Mouse (Mus musculus): ENCODE measurements at regions not wholly inside any gene's neighbourhood (a gene's known extent, or its start where the extent isn't known, plus 50 kb on each side); places are given as distances from the start of the nearest gene placed in this dataset.
"Not testable (repeated sequence)": the region's sequence is repeated elsewhere in the genome, so short reads cannot be mapped to it uniquely, and the experiment has no call there.

- POLR2A ChIA-PET, result no interaction called here
- CTCF ChIA-PET, result no interaction called here
Observed at GRCm38 (mm10) chr10:70866737-70867136, 211.0 kb upstream of the Phyhipl start.

GRCm38 (mm10) chr10:70864650-70865049 is 208.9 kb upstream of the Phyhipl start:
- ChIA-PET CTCF (interaction anchor here in 1 of 4 experiments (2.1 kb wide), 1 partner anchor 11 kb away, joined by 7 read pairs; no protein-coding TSS in a partner anchor), POLR2A (no interaction called here)

DNA sequence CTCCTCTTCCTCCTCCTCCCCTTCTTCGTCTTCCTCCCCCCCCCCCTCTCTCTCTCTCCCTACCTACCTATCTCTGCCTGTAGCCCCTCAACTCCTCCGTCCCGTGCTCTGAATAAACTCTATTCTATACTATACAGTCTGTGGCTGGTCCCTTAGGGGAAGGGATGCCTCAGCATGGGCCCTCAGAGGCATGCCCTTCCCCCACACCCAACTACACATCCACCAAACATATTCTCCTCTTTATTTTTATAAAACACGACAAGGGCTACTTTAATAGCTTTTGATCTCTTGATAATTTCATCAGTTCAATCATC is 206.2 kb upstream of the Phyhipl start:
- ChIA-PET POLR2A (no interaction called here), CTCF (interaction anchor here in 2 of 4 experiments (0.6 kb wide), 2 partner anchors 102 to 674 kb away, joined by 3 to 5 read pairs; no protein-coding TSS in a partner anchor)

DNA sequence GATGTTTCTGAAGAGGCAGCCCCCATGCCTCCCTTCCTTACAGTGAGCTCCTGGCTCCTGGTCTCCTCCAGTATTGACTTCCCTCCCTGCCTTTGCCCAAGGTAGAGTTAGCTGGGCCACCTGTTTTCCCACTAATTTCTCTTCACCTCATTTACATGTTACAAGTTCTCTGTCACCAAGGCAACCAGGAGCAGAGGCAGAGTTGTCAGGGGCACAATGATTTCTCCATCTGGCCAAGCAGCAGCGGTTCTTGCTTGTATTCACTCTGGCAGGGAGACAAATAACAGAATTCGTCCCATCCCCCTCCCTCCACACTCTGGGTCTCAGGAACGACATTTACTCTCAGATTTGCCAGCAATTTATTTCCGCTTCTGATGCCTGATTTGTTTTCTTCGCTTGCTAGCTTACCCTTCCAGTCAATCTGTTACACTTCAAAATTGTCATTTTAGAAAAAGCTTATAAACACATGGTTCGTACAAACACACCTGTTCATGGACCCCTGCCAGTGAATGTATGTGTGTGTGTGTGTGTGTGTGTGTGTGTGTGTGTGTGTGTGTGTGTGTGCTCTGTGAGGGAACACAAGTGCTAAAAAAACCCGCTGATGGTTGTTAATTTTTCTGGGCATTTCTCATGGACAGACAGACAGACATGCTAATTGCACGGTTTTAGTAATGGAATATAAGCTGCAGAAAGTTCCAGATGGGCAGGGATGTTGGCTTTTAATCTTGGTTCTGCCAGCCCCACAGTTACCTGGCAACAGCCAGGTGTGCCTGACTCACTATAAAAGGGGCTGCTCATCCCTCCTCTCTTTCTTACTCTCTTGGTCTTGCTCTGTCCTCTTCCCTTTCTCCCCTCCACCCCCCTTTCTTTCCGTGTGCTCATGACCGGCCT is 205.6 kb upstream of the Phyhipl start:
- ChIA-PET CTCF (interaction anchor here in 2 of 4 experiments (0.6 to 0.7 kb wide), 3 partner anchors 103 to 673 kb away, joined by 3 to 6 read pairs (median 5); no protein-coding TSS in a partner anchor), POLR2A (interaction anchor here in 1 of 4 experiments (0.5 kb wide), 1 partner anchor 62 kb away, joined by 3 read pairs; no protein-coding TSS in a partner anchor)

GRCm38 (mm10) chr10:70857155-70857820 is 201.5 kb upstream of the Phyhipl start:
- POLR2A ChIA-PET, result interaction anchor here in 2 of 4 experiments (1.3 to 1.4 kb wide), 2 partner anchors 11 to 21 kb away, joined by 3 to 4 read pairs; no protein-coding TSS in a partner anchor
- CTCF ChIA-PET, result no interaction called here

DNA sequence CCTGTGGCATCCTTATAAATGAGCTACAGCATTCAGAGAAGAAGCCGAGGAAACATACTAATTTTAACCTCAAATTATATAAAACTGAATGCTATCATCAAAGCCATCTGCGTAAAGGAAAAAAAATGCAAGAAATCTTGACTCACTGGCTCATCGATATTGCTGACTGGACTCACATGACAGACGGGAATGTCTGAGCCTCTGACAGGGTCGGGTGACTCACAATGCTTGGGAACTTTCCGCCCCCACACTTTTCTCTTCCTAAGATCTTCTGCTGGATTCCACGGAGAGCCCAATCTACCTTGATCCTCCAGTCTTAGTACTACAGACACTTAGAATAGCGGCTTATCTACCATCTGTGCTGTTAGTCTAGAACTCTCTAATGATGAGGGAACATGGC is 200.2 kb upstream of the Phyhipl start:
- ChIA-PET POLR2A (no interaction called here), CTCF (no interaction called here)

GRCm38 (mm10) chr10:70853614-70854013 is 197.8 kb upstream of the Phyhipl start:
- CTCF ChIA-PET, result no interaction called here

GRCm38 (mm10) chr10:70848141-70848540 is 192.4 kb upstream of the Phyhipl start:
- POLR2A ChIA-PET, result interaction anchor here in 1 of 4 experiments (0.7 kb wide), 1 partner anchor 15 kb away, joined by 4 read pairs; no protein-coding TSS in a partner anchor
- CTCF ChIA-PET, result interaction anchor here in 1 of 4 experiments (0.6 kb wide), 1 partner anchor 324 kb away, joined by 3 read pairs; no protein-coding TSS in a partner anchor

More at GRCm38 (mm10) chr10:70853614-70854013, 197.8 kb upstream of the Phyhipl start:
- POLR2A ChIA-PET, result no interaction called here

DNA sequence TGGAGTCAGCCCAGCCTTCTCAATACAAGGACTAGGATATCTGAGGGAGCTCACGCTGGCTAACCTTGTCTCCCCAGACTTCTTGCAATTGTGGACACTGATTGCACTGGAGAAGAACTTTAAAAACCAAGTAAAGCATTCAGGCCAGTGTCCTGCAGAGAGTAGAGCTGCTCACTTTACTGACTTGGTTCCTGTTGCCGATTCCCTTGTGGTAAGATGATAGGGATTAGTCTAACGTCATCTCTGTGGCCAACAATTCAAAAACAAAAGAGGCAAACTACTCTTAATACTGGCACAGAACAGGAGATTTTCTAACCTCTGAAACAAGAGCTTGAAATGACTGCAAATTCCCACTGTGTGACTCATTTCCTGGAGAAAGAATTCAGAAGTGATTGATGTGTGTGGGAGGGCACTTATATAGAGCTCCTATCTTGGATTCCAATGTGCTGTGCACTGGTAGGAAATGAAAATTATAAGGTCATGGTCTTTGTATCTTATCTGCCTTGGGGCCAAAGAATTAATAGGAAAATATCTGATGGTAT is 191.6 kb upstream of the Phyhipl start:
- ChIA-PET POLR2A (interaction anchor here in 2 of 4 experiments (0.5 to 1.6 kb wide), 4 partner anchors 10 to 142 kb away, joined by 4 to 7 read pairs (median 6); no protein-coding TSS in a partner anchor), CTCF (interaction anchor here in 1 of 4 experiments (0.5 kb wide), 1 partner anchor 494 kb away, joined by 11 read pairs; no protein-coding TSS in a partner anchor)

- POLR2A ChIA-PET, result interaction anchor here in 2 of 4 experiments (0.5 to 1.6 kb wide), 2 partner anchors 11 to 143 kb away, joined by 4 to 6 read pairs; no protein-coding TSS in a partner anchor
- CTCF ChIA-PET, result interaction anchor here in 2 of 4 experiments (0.6 kb wide), 2 partner anchors 8 to 117 kb away, joined by 4 to 7 read pairs; no protein-coding TSS in a partner anchor
Observed at GRCm38 (mm10) chr10:70846281-70847168, 190.8 kb upstream of the Phyhipl start.

GRCm38 (mm10) chr10:70843848-70844247 is 188.1 kb upstream of the Phyhipl start:
- ChIA-PET POLR2A (no interaction called here), CTCF (no interaction called here)

GRCm38 (mm10) chr10:70842176-70842838 is 186.5 kb upstream of the Phyhipl start:
- CTCF ChIA-PET, result no interaction called here

DNA sequence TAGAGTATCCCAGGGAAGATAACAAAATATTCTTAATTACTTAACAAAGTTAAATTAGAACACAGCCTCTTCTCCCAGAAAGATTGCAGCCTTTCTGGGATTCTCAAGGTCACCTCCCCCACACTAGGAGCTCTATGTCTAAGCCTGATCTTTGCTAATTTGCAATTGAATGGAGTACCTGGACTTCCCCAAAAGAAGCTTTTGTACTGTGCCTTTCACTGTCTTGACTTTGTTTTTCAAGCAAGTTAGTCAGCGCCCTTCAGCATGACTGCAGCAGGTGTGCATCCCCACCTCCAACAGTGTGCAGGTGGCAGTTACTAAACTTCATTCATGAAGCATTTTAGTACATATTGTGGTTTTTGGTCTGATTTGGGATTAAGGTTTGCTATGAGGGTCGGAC is 185.4 kb upstream of the Phyhipl start:
- CTCF ChIA-PET, result not testable (repeated sequence)
- POLR2A ChIA-PET, result interaction anchor here in 1 of 4 experiments (1.7 kb wide), 1 partner anchor 35 kb away, joined by 3 read pairs; no protein-coding TSS in a partner anchor

More at GRCm38 (mm10) chr10:70842176-70842838, 186.5 kb upstream of the Phyhipl start:
- POLR2A ChIA-PET, result interaction anchor here in 1 of 4 experiments (1.1 to 1.7 kb wide), 2 partner anchors 12 to 34 kb away, joined by 3 to 4 read pairs; no protein-coding TSS in a partner anchor

DNA sequence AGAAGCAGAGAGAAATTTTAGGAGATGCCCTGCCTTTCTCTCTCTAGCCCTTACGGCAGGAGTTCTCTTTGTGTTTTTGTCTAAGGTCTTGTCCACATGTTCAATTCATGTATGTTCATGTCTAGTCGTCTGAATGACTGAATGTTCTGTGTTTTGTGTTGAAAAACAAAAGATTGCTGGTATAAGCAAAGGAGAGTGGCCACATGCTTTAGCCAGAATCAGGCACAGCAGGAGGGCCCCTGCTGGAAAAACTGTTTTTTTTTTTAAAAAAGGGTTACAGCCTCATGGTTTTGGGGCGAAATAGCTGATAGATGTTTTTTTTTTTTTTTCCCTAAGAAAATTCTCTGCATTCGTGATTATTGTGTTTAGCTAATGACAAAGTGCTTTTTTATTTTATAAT is 182.4 kb upstream of the Phyhipl start:
- ChIA-PET POLR2A (no interaction called here), CTCF (interaction anchor here in 2 of 4 experiments (0.6 to 0.7 kb wide), 2 partner anchors 9 to 727 kb away, joined by 3 to 7 read pairs; no protein-coding TSS in a partner anchor)

- POLR2A ChIA-PET, result no interaction called here
- CTCF ChIA-PET, result no interaction called here
Observed at GRCm38 (mm10) chr10:70837326-70837725, 181.6 kb upstream of the Phyhipl start.

DNA sequence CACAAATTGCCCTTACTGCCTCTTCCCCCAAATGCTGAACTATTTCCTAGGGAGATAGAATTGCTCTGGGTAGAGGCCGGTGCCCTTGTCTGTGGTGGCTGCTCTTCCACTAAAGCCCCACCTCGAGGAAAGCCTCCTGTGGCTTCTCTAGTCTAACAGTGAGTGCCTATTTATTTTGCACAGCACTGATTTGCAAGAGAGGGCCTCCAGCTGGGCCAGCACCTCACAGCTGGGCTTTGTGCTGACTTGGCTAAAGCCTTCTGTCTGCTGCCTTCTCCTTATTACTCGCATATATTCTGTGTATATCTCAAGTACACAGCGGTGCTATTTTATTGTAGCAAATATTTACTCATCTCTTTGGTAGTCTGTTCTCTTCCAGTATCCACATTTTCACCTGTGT is 176.9 kb upstream of the Phyhipl start:
- POLR2A ChIA-PET, result no interaction called here
- CTCF ChIA-PET, result no interaction called here

DNA sequence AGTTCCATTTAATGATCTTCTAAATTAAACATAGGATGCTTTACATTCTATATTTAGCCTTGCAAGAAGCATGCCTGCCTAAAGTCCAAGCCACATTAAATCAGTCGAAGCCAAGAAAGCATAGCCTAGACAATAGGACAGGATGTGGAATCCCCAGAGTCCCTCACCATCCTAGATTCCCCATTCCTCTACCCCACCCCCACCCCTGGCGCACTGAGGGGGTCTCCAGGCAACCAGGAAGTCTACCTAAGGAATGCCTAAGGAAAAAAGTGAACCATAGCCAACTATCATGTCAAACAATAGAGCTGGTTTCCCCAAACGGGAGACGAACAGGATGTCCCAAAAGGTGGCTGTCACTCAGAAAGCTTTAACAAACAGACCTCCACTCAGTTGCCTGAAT is 172.5 kb upstream of the Phyhipl start:
- ChIA-PET CTCF (interaction anchor here in 1 of 4 experiments (0.7 kb wide), 1 partner anchor 367 kb away, joined by 4 read pairs; no protein-coding TSS in a partner anchor), POLR2A (interaction anchor here in 2 of 4 experiments (0.5 to 0.7 kb wide), 2 partner anchors 237 to 353 kb away, joined by 3 to 13 read pairs; no protein-coding TSS in a partner anchor)

DNA sequence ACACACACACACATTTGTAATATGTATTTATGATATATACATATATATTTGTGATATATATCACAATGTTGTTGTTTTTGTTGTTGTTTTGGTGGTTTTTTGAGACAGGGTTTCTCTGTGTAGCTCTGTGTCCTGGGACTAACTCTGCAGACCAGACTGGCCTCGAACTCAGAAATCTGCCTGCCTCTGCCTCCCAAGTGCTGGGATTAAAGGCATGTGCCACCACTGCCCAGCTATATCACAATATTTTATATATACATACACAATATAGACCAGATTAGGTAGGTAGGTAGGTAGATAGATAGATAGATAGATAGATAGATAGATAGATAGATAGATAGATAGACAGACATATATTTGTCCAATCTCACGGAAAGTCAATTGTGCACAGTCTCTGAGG is 171.8 kb upstream of the Phyhipl start:
- CTCF ChIA-PET, result not testable (repeated sequence)
- POLR2A ChIA-PET, result interaction anchor here in 1 of 4 experiments (0.5 kb wide), 1 partner anchor 875 kb away, joined by 5 read pairs; no protein-coding TSS in a partner anchor

Data from embryonic stem cell, embryonic (primary cell).